Mouse (Mus musculus): Measurements from ENCODE around the gene Olfr1045.
"Not testable (repeated sequence)": the region's sequence is repeated elsewhere in the genome, so short reads cannot be mapped to it uniquely, and the experiment has no call there.

GRCm38 (mm10) chr2:86175422-86175821 lies 27.4 kb downstream of the Olfr1045 start:
- not testable (repeated sequence) for TF ChIP-seq CTCF (IDR thresholded peaks at IDR 0.05; ENCODE audit: low read depth, low read length); EP300 (IDR thresholded peaks at IDR 0.05; ENCODE audit: insufficient read depth, low read depth, low read length)

All from ES-Bruce4 (cell line).